Comparison of ENCODE assay signal across 15 mouse cellular contexts in the genomic region with DNA sequence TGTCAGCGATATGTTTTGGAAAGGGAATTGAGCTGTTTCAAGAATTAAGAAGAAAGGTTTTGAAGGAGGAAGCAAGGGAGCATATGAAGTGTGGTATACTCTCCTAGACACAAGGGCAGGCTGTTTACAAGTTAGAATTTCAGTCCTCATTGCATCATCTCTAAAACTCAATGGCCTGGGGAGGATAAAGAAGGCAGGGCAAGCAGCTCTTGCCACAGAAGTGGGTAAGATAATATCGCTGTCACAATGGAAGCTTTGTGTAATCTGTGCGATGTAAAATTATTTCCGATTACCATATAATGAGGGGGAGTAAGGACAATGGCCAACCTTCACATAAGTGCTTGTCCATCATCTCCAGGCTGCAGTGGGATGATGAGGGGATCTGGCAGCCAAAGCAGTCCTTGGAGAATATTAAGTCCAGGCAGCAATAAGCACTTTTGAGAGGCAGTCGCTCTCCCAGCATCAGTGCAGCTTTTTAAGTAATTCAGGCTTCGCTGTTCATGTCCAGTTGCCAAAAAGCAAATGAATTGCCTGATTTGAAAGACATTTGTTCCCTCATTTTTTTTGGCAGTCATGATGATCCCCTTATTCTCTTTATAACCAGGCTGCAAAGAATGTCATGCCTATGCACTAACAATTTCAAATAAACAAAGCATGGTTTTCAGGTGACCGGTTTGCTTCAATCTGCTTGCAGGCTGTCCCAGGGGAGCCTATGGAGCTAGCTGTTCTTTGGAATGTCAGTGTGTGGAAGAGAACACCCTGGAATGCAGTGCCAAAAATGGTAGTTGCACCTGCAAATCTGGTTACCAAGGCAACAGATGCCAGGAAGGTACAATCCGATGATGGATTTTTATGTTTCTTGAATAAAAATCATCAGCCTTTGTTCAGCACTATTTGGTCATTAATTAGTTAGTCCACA.
DNase-seq lines count a peak whose midpoint lies in the region; ATAC-seq lines count a peak whose summit lies in the region.
"Had no signal": no experiment of that assay in that cellular context is flagged by ENCODE, and none has a peak within 500 bp of the region (broad histone marks: within the 10 kb centered on the region; RNA-seq: fewer than 3 reads in every experiment).

No protein-coding gene starts in this region.

- no peak overlapping the region for H3K27ac ChIP-seq in forebrain, embryonic 12.5 days
- no peak overlapping the region for H3K27ac ChIP-seq in forebrain, embryonic 10.5 days
- no peak overlapping the region for H3K27ac ChIP-seq in midbrain, embryonic 11.5 days (ENCODE audit: low read depth, low read length)
- no peak overlapping the region; the same call in 1 of the 2 replicates for H3K27ac ChIP-seq in midbrain, embryonic 10.5 days (replicated peaks)
- H3K27ac ChIP-seq in forebrain, embryonic 16.5 days (ENCODE audit: low read length), result peak overlapping the region; percentile 9
- no peak overlapping the region for H3K27ac ChIP-seq in midbrain, embryonic 16.5 days (ENCODE audit: low read length)
- H3K27ac ChIP-seq: embryonic facial prominence, embryonic 12.5 days; heart, embryonic 15.5 days; kidney, postnatal 0 days; liver, embryonic 15.5 days had no signal

- H3K4me1 ChIP-seq in forebrain, embryonic 12.5 days, result peaks cover 13% of the 10 kb centered on the region
- H3K4me1 ChIP-seq in forebrain, embryonic 10.5 days, result peaks cover 14% of the 10 kb centered on the region
- no peaks in the 10 kb centered on the region for H3K4me1 ChIP-seq in midbrain, embryonic 11.5 days (ENCODE audit: control insufficient read depth, insufficient read depth, low read length)
- peaks cover 13% of the 10 kb centered on the region for H3K4me1 ChIP-seq in midbrain, embryonic 10.5 days
- H3K4me1 ChIP-seq in forebrain, embryonic 16.5 days (replicated peaks; ENCODE audit: control insufficient read depth, insufficient read depth, low read length), result peaks cover 13% of the 10 kb centered on the region
- peaks cover 8% of the 10 kb centered on the region for H3K4me1 ChIP-seq in midbrain, embryonic 16.5 days (ENCODE audit: control insufficient read depth, insufficient read depth, low read length)
- H3K4me1 ChIP-seq: embryonic facial prominence, embryonic 12.5 days; heart, embryonic 15.5 days; liver, embryonic 15.5 days had no signal

- H3K9ac ChIP-seq in forebrain, embryonic 12.5 days, result no peak overlapping the region
- no peak overlapping the region for H3K9ac ChIP-seq in midbrain, embryonic 11.5 days (ENCODE audit: low read length)
- no peak overlapping the region for H3K9ac ChIP-seq in forebrain, embryonic 16.5 days (replicated peaks; ENCODE audit: low read depth, low read length)
- no peak overlapping the region for H3K9ac ChIP-seq in midbrain, embryonic 16.5 days (ENCODE audit: low read depth, low read length)
- H3K9ac ChIP-seq: embryonic facial prominence, embryonic 12.5 days; heart, embryonic 15.5 days; liver, embryonic 15.5 days had no signal

- no peaks in the 10 kb centered on the region for H3K9me3 ChIP-seq in forebrain, embryonic 12.5 days
- H3K9me3 ChIP-seq in forebrain, embryonic 10.5 days, result no peaks in the 10 kb centered on the region
- no peaks in the 10 kb centered on the region for H3K9me3 ChIP-seq in midbrain, embryonic 11.5 days (ENCODE audit: control insufficient read depth, low read length)
- no peaks in the 10 kb centered on the region for H3K9me3 ChIP-seq in midbrain, embryonic 10.5 days (replicated peaks)
- H3K9me3 ChIP-seq in forebrain, embryonic 16.5 days (ENCODE audit: control insufficient read depth, low read length), result no peaks in the 10 kb centered on the region
- no peaks in the 10 kb centered on the region for H3K9me3 ChIP-seq in midbrain, embryonic 16.5 days (replicated peaks; ENCODE audit: control insufficient read depth, low read length, poor library complexity, severe bottlenecking)
- H3K9me3 ChIP-seq: embryonic facial prominence, embryonic 12.5 days; heart, embryonic 15.5 days; liver, embryonic 15.5 days had no signal

- H3K4me2 ChIP-seq in forebrain, embryonic 12.5 days, result no peak overlapping the region
- no peak overlapping the region for H3K4me2 ChIP-seq in midbrain, embryonic 11.5 days
- H3K4me2 ChIP-seq in forebrain, embryonic 16.5 days (ENCODE audit: low read length), result peak overlapping the region; percentile 19; the same call in 1 of the 2 replicates
- 0 out of 2 replicates have a peak overlapping the region, but pooled peaks have one; percentile 2 for H3K4me2 ChIP-seq in midbrain, embryonic 16.5 days (ENCODE audit: low read length)
- H3K4me2 ChIP-seq: embryonic facial prominence, embryonic 12.5 days; heart, embryonic 15.5 days; liver, embryonic 15.5 days had no signal

- no peak for DNase-seq in forebrain, embryonic 10.5 days (ENCODE audit: extremely low spot score, low spot score)
- DNase-seq in midbrain, embryonic 11.5 days (ENCODE audit: low spot score, missing footprints), result peak; percentile 81
- DNase-seq in midbrain, embryonic 10.5 days (ENCODE audit: low spot score), result no peak
- no peak for DNase-seq in MN1 (ENCODE audit: low spot score)
- DNase-seq in urinary bladder, postnatal 10 days (ENCODE audit: low spot score), result no peak
- DNase-seq: cerebellum, adult 18-20 months; lung, postnatal 14 days had no signal

- 60% methylated on average over 8 of the region's 8 CpGs for WGBS in forebrain, embryonic 12.5 days
- 83% methylated on average over 8 of the region's 8 CpGs for WGBS in forebrain, embryonic 10.5 days
- 76% methylated on average over 8 of the region's 8 CpGs for WGBS in midbrain, embryonic 11.5 days
- WGBS in midbrain, embryonic 10.5 days, result 86% methylated on average over 8 of the region's 8 CpGs
- WGBS in forebrain, embryonic 16.5 days, result 21% methylated on average over 8 of the region's 8 CpGs
- WGBS in midbrain, embryonic 16.5 days, result 32% methylated on average over 8 of the region's 8 CpGs

- no peaks in the 10 kb centered on the region for H3K36me3 ChIP-seq in forebrain, embryonic 12.5 days (replicated peaks)
- no peaks in the 10 kb centered on the region for H3K36me3 ChIP-seq in forebrain, embryonic 10.5 days (replicated peaks)
- H3K36me3 ChIP-seq in midbrain, embryonic 11.5 days (ENCODE audit: control insufficient read depth, insufficient read depth, low read length), result no peaks in the 10 kb centered on the region
- no peaks in the 10 kb centered on the region for H3K36me3 ChIP-seq in midbrain, embryonic 10.5 days
- H3K36me3 ChIP-seq in forebrain, embryonic 16.5 days (ENCODE audit: control insufficient read depth, insufficient read depth), result no peaks in the 10 kb centered on the region
- no peaks in the 10 kb centered on the region for H3K36me3 ChIP-seq in midbrain, embryonic 16.5 days (ENCODE audit: control insufficient read depth, insufficient read depth, low read length)
- H3K36me3 ChIP-seq: embryonic facial prominence, embryonic 12.5 days; heart, embryonic 15.5 days; liver, embryonic 15.5 days had no signal

- H3K4me3 ChIP-seq in forebrain, embryonic 12.5 days (replicated peaks), result no peak overlapping the region
- no peak overlapping the region for H3K4me3 ChIP-seq in forebrain, embryonic 10.5 days
- no peak overlapping the region for H3K4me3 ChIP-seq in midbrain, embryonic 11.5 days (ENCODE audit: low read depth, low read length)
- H3K4me3 ChIP-seq in midbrain, embryonic 10.5 days, result no peak overlapping the region
- H3K4me3 ChIP-seq in forebrain, embryonic 16.5 days (replicated peaks; ENCODE audit: low read length), result no peak overlapping the region
- no peak overlapping the region for H3K4me3 ChIP-seq in midbrain, embryonic 16.5 days (ENCODE audit: low read depth, low read length)
- H3K4me3 ChIP-seq: embryonic facial prominence, embryonic 12.5 days; heart, embryonic 15.5 days; liver, embryonic 15.5 days had no signal

- ATAC-seq in forebrain, embryonic 12.5 days (ENCODE audit: low FRiP score), result peak; percentile 70; the same call in 1 of the 2 replicates
- ATAC-seq in midbrain, embryonic 11.5 days (ENCODE audit: low FRiP score), result no peak
- peak; percentile 85 for ATAC-seq in forebrain, embryonic 16.5 days
- peak; percentile 68 for ATAC-seq in midbrain, embryonic 16.5 days
- ATAC-seq: inflammation-experienced regulatory T-cells, adult 6 months had no signal

- H3K27me3 ChIP-seq in forebrain, embryonic 12.5 days, result no peaks in the 10 kb centered on the region
- H3K27me3 ChIP-seq in forebrain, embryonic 10.5 days (ENCODE audit: poor library complexity, severe bottlenecking), result no peaks in the 10 kb centered on the region
- no peaks in the 10 kb centered on the region for H3K27me3 ChIP-seq in midbrain, embryonic 11.5 days (ENCODE audit: control insufficient read depth, insufficient read depth, low read length)
- H3K27me3 ChIP-seq in midbrain, embryonic 10.5 days (ENCODE audit: low read depth, poor library complexity, severe bottlenecking), result no peaks in the 10 kb centered on the region
- H3K27me3 ChIP-seq in forebrain, embryonic 16.5 days (replicated peaks; ENCODE audit: control insufficient read depth, insufficient read depth, low read length), result no peaks in the 10 kb centered on the region
- no peaks in the 10 kb centered on the region for H3K27me3 ChIP-seq in midbrain, embryonic 16.5 days (ENCODE audit: control insufficient read depth, insufficient read depth, low read depth, low read length)
- H3K27me3 ChIP-seq: embryonic facial prominence, embryonic 12.5 days; heart, embryonic 15.5 days; liver, embryonic 15.5 days had no signal

Comparison
In these comparisons a context has a peak if more than half of its experiments do, and no peak if none do; other contexts are left out.
1. H3K4me2 ChIP-seq: peak in forebrain, embryonic 16.5 days (single experiment) and midbrain, embryonic 16.5 days (single experiment); none in forebrain, embryonic 12.5 days (single experiment) and midbrain, embryonic 11.5 days (single experiment).